Mouse (Mus musculus) kidney, adult 8-10 months (tissue): ENCODE results near the gene Gm28372.
A peak's percentile ranks its signal among the peaks of the same experiment; 100 is the strongest.

Source experiments
- DNase-seq, 2 experiments: peaks; one replicate each; pipeline ENCODE4 v3.0.0; 2022

Gene Gm28372

DNA sequence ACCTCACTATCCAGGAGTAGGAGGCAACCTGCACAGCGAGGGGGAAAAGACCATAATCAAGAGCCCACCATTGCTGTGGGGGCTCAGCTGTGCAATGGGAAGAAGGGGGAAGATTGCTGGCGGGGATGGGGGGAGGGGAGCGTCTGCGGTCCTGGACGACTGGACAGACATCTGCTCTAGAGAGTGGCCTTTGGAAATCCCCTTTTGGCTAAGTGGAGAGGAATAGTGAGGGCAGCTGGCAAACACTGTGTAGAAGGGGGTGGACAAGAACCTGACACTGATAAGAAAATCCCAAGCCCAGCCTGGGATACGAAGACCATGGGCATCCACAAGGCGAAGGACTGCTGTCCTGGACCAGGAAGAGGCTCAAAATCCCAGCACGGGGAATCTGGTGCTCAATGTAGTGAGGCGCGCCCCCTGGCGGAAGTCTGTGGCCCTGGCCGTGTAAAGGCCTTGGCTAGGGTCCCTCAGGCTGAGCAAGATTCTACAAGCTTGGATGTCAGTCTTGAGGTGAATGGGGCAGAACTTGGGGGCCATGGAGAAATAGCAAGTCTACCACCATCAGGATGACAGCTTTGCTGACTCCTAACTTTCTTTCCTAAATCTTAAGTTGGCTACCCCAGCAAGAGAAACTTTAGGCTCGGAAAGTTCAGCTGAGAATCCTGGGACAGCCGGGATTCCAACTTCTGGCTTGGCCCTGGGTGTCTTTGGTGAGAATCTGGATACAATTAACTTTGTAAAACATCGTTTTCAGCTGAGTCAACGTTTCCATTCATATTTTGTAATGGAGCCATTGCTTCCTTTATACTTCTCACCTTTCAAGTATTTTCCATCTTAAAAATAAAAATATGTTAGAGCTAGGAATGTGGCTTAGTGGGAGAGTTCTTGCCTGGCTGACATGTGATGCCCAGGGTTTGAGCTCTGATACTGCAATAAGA lies 6.8 kb downstream of the Gm28372 start:
- peak; percentile 56 to 82 for DNase-seq

DNA sequence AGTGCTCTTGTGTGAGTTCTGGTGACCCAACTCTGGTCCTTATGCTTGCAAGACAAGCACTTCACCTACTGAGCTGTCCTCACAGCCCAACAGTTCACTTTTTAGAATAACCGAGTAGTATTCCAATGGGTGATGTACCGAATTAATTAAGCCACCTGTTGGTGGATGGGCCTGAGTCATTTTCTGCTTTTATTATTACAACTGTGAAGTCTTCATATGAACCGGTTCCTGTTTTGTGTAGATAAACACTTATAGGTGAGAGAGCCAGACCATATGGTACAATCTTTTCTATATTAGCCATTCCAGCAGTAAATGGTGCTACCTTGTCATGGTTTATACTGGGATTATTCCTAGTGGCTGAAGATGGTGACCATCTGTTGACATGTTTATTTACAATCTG lies 7.7 kb downstream of the Gm28372 start:
- no peak for DNase-seq

DNA sequence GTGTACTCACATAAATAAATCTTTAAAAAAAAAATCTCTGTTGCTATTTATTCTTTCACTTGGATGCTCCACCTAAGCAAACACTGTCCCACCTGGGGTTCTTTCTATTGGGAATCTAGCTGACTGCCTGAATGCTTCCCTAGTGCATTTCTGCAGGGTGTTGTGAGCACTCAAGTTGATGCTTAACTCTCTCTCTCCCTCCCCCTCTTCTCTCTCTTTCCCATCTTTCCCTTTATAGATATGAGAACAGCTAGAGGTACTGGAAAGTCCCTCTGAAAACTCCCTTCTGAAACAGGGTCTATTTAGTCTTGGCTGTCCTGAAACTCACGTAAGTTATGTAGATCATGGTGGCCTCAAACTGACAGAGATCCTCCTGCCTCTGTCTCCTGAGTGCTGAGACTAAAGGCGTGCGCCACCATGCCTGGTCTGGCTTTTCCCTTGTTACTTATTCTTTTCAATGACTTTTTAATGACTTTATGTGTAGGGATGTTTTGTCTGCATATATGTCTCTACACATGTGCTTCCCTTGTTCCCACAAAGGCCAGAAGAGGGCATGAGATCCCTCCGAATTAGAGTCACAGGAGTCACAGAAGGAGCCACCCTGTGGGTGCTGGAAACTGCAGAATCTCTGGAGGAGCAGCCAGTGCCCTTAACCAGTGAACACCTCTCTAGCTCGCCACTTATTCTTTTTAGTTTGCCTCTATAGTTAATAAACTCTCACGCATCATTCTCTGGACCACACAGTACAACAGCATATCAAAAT lies 9.2 kb downstream of the Gm28372 start:
- DNase-seq, result peak in 1 of 2 experiments; percentile 8

DNA sequence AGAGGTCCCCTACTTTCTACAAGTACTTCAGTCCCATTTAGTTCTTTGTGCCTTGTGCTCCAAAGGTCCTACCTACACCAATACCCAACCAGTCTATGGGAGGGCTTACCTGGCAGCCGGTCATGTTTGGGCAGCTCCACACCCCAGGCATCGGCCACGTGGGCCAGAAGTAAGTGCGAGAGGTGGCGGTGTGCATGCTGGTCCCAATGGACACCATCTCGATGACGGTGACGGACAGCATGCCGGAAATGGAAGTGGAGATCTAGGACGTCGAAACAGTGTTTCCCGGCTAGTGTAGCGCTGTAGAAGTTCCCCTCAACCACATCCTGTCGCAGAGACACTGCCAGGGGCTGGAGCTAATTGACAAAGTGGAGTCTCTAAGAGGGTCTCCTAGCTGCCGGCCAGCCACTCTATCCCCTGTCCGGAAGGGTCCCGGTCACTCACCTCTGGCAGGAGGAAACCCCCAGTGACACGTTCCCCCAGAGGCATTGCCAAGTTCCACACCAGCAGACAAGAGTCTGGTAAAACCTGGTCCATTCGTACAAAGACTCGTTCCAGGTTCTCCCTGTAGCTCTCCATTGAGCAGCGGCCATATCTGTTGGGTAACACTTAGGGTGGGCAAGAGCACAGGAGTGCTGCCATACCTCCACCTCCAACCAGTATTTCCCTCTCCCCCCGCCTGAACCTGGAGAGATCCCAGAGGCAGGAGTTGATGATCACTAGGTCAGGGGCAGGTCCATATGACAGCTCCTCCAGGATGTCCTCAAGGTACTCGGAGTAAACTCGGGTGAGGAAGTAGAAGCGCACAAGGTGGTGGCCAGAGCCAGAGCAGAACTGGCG lies 17.0 kb downstream of the Gm28372 start:
- DNase-seq, result no peak

GRCm38 (mm10) chr2:130423397-130424125 lies 18.5 kb downstream of the Gm28372 start:
- peak; percentile 54 to 69 for DNase-seq

- DNase-seq, result peak; percentile 89 to 93
These were observed 19.3 kb downstream of the Gm28372 start, which contains the start of the genes Vps16 and Pced1a for GRCm38 (mm10) chr2:130424126-130424853. TSS of gene Vps16 (plus strand) at chr2:130424339. TSS of gene Pced1a (minus strand) at chr2:130424701.

DNA sequence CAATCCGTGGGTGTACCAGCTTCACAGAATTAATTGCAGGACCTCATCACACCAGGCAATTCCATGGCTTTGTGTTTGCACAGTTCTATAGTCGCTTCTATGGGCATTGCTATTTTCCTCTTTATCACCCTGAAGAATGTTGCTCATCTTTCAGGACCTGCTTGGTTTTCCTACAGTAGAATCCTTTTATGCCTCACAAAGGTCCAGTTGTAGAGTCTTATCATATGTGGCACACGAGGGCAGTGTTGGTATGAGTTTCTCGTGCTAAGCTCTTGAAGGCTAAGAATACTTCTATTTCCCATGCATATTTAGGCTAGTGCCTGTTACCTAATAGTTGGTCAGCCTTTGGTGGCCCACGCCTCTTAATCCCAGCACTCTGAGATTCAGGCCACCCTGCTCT lies 20.1 kb downstream of the Gm28372 start:
- no peak for DNase-seq

- no peak for DNase-seq
These were observed 24.8 kb downstream of the Gm28372 start for GRCm38 (mm10) chr2:130429851-130430250.

- DNase-seq, result no peak
These were observed 25.4 kb downstream of the Gm28372 start for GRCm38 (mm10) chr2:130430484-130430883.

- DNase-seq, result no peak
These were observed 27.1 kb downstream of the Gm28372 start for GRCm38 (mm10) chr2:130432157-130432556.

GRCm38 (mm10) chr2:130433152-130433551 lies 28.1 kb downstream of the Gm28372 start:
- DNase-seq, result no peak

GRCm38 (mm10) chr2:130436769-130437168 lies 31.7 kb downstream of the Gm28372 start:
- DNase-seq, result no peak

GRCm38 (mm10) chr2:130438861-130439260 lies 33.8 kb downstream of the Gm28372 start:
- no peak for DNase-seq

DNA sequence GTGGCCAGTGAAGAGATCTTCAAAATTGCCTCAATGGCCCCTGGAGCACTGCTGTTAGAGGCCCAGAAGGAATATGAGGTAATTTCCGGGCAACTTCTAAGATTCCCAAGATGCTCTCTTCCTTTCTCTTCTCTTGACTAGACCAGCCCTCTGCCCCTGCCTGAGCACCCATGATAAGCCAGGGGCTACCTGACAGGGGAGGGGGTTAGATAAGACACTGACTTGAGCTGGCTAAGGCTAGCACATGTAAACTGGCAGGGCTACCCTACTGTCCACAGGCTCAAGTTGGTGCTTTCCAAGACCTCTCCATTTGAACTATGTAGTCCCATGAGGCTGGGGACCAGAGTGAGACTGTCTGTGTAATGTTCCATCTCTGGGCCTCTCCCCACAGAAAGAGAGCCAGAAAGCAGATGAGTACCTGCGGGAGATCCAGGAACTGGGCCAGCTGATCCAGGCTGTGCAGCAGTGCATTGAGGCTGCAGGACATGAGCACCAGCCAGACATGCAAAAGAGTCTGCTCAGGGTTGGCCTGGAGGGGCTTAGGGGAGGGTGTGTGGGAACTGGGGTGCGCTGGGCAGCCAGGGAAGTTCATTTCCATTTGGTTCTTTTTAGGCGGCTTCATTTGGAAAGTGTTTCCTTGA lies 34.9 kb downstream of the Gm28372 start:
- no peak for DNase-seq

DNA sequence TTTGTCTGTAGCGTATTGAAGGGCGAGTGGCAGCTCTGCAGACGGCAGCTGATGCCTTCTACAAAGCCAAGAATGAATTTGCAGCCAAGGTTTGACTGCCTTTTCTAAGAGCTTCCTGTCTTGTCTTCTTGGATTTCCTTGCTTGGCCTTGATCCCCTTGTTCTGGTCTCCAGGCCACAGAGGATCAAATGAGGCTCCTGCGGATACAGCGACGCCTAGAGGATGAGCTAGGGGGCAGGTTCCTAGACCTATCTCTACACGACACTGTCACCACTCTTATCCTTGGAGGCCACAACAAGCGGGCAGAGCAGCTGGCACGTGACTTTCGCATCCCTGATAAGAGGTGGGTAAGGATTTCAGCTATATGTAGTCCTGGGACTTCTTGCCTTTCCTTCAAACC lies 37.1 kb downstream of the Gm28372 start:
- no peak for DNase-seq

DNA sequence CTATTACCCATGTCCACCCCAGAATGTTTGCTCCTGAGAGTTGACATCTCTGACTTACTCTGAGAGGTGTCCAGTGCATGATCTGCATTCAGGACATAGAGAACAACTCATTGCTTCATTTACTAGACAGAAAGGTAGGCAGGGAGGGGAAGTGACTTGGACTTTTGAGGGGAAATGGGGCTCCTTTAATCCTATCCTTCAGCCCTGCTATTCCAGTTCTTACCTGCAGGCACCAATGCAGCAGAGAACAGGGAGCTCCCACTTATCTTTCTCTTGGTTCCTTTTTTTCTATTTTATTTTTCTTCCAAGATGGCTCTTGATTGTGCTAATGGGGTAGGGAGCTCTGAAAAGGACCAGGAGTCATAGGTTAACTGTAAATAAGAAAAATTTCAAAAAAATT lies 43.4 kb downstream of the Gm28372 start:
- DNase-seq, result no peak

DNA sequence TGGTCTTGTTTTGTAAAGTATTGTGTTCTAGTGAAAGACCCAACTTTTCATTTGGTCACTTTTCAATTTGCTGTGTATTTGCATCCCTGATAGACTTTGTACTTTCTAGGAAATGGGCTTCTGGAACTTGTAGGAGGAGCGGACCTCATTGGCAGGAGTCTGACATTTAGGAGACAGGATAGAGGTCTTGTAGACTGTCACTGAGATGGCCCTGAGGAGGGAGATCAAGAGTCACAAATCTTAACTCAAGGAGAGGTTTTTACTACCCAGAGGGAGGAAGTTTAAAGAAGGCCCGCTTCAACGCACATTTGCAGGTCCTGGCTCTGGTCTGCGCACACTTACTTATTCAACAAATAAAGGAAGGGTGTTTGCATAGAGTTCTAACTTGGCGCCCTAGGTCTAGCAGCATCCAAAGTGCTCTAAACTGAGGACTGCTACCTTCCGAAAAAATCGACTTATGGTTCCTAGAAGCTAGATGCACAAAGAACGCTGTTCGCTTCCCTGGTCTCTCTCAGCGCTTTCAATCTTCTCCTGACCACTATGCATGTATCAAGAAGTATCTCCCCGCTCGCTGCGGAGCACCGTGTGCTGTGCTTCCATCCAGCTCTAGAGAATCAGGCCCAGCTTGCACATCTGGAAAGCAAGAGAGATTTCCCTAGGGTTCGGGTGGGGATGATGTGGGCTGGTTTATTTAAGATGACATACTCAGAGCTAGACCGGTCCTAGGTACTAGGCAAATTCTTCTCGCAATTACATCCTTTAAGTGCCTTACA lies 44.2 kb downstream of the Gm28372 start:
- peak; percentile 48 to 54 for DNase-seq

DNA sequence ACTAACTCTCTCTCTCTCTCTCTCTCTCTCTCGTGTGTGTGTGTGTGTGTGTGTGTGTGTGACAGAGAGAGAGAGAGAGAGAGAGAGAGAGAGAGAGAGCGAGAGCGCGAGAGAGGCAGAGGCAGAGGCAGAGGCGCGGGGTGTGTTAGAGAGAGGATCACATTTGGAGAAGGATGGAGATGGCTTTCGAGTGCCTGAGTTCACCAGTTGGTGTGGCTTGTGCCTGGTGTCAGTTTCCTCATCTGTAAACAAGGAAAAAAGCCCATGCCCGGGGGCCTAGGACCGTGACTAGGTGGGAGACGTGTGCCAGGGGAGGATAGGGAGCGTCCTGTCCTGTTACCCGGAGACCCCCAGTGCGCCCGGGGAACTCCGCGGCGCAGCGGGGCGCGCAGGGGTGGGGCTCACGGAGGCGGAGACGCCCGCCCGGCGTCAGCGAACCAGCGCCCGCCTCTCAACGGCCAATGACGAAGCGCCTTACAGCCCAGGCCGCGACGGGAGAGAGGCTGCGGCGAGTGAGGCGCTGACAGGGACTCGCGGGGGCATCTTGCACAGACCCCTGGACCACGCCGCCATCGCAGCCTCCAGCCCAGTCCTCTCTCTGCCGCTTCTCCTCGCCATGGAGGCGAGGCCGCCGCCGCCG lies 44.9 kb downstream of the Gm28372 start, which contains the start of gene Ptpra:
Gene Ptpra, plus strand, starts transcription at position 485 of the 640 bp plus-strand sequence.
- DNase-seq, result peak; percentile 82 to 87

- DNase-seq, result peak; percentile 38 to 60
These were observed 45.4 kb downstream of the Gm28372 start for GRCm38 (mm10) chr2:130450434-130450796.
